Mouse (Mus musculus): Measurements from ENCODE around the gene Mxra7. TPM values are rescaled to one million over a fixed set of nuclear protein-coding genes. Genes with fewer than 3 reads are reported as not detected.
A peak's percentile ranks its signal among the peaks of the same experiment; 100 is the strongest.
"Not testable (repeated sequence)": the region's sequence is repeated elsewhere in the genome, so short reads cannot be mapped to it uniquely, and the experiment has no call there.

The Mxra7 gene
- polyA plus RNA-seq, 1 experiment = 8.6 TPM

GRCm38 (mm10) chr11:116852291-116852890 is 24.5 kb upstream of the Mxra7 start, which contains the start of gene Mfsd11:
Gene Mfsd11, plus strand, starts transcription at chr11:116852440.
- peak; percentile 84 for DNase-seq

GRCm38 (mm10) chr11:116851576-116852290 is 23.9 kb upstream of the Mxra7 start:
- under 1% methylated on average over 29 of the region's 29 CpGs for WGBS
- no peak for TF ChIP-seq CTCF (IDR thresholded peaks at IDR 0.05; ENCODE audit: borderline replicate concordance, control insufficient read depth, extremely low read depth, insufficient read depth, low read length, poor library complexity)
- TF ChIP-seq POLR2A (IDR thresholded peaks at IDR 0.05; ENCODE audit: control insufficient read depth, extremely low read depth, insufficient read depth, low read length, poor library complexity) = no peak

More at GRCm38 (mm10) chr11:116852291-116852890, 24.5 kb upstream of the Mxra7 start, which contains the start of gene Mfsd11:
- under 1% methylated on average over 88 of the region's 91 CpGs for WGBS
- H3K4me3 ChIP-seq (ENCODE audit: control insufficient read depth, insufficient read depth, low read length) = peak within 1 kb of the TSS; percentile 85
- H3K4me1 ChIP-seq (replicated peaks; ENCODE audit: control insufficient read depth, insufficient read depth, low read length) = no peaks in the 10 kb centered on the region
- no peaks in the 10 kb centered on the region for H3K27me3 ChIP-seq (ENCODE audit: control insufficient read depth, insufficient read depth, low read length)
- peaks cover 33% of the 10 kb centered on the region for H3K36me3 ChIP-seq (ENCODE audit: control insufficient read depth, insufficient read depth, low read length)
- TF ChIP-seq POLR2A (IDR thresholded peaks at IDR 0.05; ENCODE audit: control insufficient read depth, extremely low read depth, insufficient read depth, low read length, poor library complexity) (no peak), CTCF (IDR thresholded peaks at IDR 0.05; ENCODE audit: borderline replicate concordance, control insufficient read depth, extremely low read depth, insufficient read depth, low read length, poor library complexity) (no peak)
- H3K27ac ChIP-seq (ENCODE audit: control insufficient read depth, insufficient read depth, low read length) = peak within 1 kb of the TSS; percentile 81

GRCm38 (mm10) chr11:116850833-116851477 is 23.1 kb upstream of the Mxra7 start:
- DNase-seq = no peak
- H3K36me3 ChIP-seq (ENCODE audit: control insufficient read depth, insufficient read depth, low read length) = peaks cover 33% of the 10 kb centered on the region
- H3K27me3 ChIP-seq (ENCODE audit: control insufficient read depth, insufficient read depth, low read length) = no peaks in the 10 kb centered on the region
- TF ChIP-seq CTCF (IDR thresholded peaks at IDR 0.05; ENCODE audit: borderline replicate concordance, control insufficient read depth, extremely low read depth, insufficient read depth, low read length, poor library complexity) = no peak
- no peak overlapping the region for H3K4me3 ChIP-seq (ENCODE audit: control insufficient read depth, insufficient read depth, low read length)
- H3K4me1 ChIP-seq (replicated peaks; ENCODE audit: control insufficient read depth, insufficient read depth, low read length) = no peaks in the 10 kb centered on the region
- no peak overlapping the region for H3K27ac ChIP-seq (ENCODE audit: control insufficient read depth, insufficient read depth, low read length)
- WGBS = 7% methylated on average over 6 of the region's 6 CpGs

More at GRCm38 (mm10) chr11:116851576-116852290, 23.9 kb upstream of the Mxra7 start:
- Histone ChIP-seq H3K27ac (ENCODE audit: control insufficient read depth, insufficient read depth, low read length) (peak overlapping the region; percentile 81), H3K36me3 (ENCODE audit: control insufficient read depth, insufficient read depth, low read length) (peaks cover 33% of the 10 kb centered on the region), H3K4me1 (replicated peaks; ENCODE audit: control insufficient read depth, insufficient read depth, low read length) (no peaks in the 10 kb centered on the region), H3K27me3 (ENCODE audit: control insufficient read depth, insufficient read depth, low read length) (no peaks in the 10 kb centered on the region), H3K4me3 (ENCODE audit: control insufficient read depth, insufficient read depth, low read length) (peak overlapping the region; percentile 85)
- DNase-seq = no peak

- 27% methylated on average over 4 of the region's 4 CpGs for WGBS
- no peak overlapping the region for H3K4me3 ChIP-seq (ENCODE audit: control insufficient read depth, insufficient read depth, low read length)
- H3K27me3 ChIP-seq (ENCODE audit: control insufficient read depth, insufficient read depth, low read length) = no peaks in the 10 kb centered on the region
- DNase-seq = no peak
- TF ChIP-seq POLR2A (IDR thresholded peaks at IDR 0.05; ENCODE audit: control insufficient read depth, extremely low read depth, insufficient read depth, low read length, poor library complexity) (no peak), CTCF (IDR thresholded peaks at IDR 0.05; ENCODE audit: borderline replicate concordance, control insufficient read depth, extremely low read depth, insufficient read depth, low read length, poor library complexity) (no peak)
- H3K36me3 ChIP-seq (ENCODE audit: control insufficient read depth, insufficient read depth, low read length) = peaks cover 33% of the 10 kb centered on the region
- no peaks in the 10 kb centered on the region for H3K4me1 ChIP-seq (replicated peaks; ENCODE audit: control insufficient read depth, insufficient read depth, low read length)
- no peak overlapping the region for H3K27ac ChIP-seq (ENCODE audit: control insufficient read depth, insufficient read depth, low read length)
Measured at GRCm38 (mm10) chr11:116850085-116850484, 22.2 kb upstream of the Mxra7 start.

GRCm38 (mm10) chr11:116849587-116849986 is 21.7 kb upstream of the Mxra7 start:
- H3K27ac ChIP-seq (ENCODE audit: control insufficient read depth, insufficient read depth, low read length) = no peak overlapping the region
- H3K4me1 ChIP-seq (replicated peaks; ENCODE audit: control insufficient read depth, insufficient read depth, low read length) = no peaks in the 10 kb centered on the region
- DNase-seq = no peak
- no peak overlapping the region for H3K4me3 ChIP-seq (ENCODE audit: control insufficient read depth, insufficient read depth, low read length)
- no peaks in the 10 kb centered on the region for H3K27me3 ChIP-seq (ENCODE audit: control insufficient read depth, insufficient read depth, low read length)
- peaks cover 33% of the 10 kb centered on the region for H3K36me3 ChIP-seq (ENCODE audit: control insufficient read depth, insufficient read depth, low read length)
- TF ChIP-seq POLR2A (IDR thresholded peaks at IDR 0.05; ENCODE audit: control insufficient read depth, extremely low read depth, insufficient read depth, low read length, poor library complexity) (no peak), CTCF (IDR thresholded peaks at IDR 0.05; ENCODE audit: borderline replicate concordance, control insufficient read depth, extremely low read depth, insufficient read depth, low read length, poor library complexity) (no peak)

- WGBS = 81% methylated on average over 2 of the region's 2 CpGs
- H3K27me3 ChIP-seq (ENCODE audit: control insufficient read depth, insufficient read depth, low read length); DNase-seq; H3K4me3 ChIP-seq (ENCODE audit: control insufficient read depth, insufficient read depth, low read length); H3K4me1 ChIP-seq (replicated peaks; ENCODE audit: control insufficient read depth, insufficient read depth, low read length); H3K27ac ChIP-seq (ENCODE audit: control insufficient read depth, insufficient read depth, low read length): not testable (repeated sequence)
- H3K36me3 ChIP-seq (ENCODE audit: control insufficient read depth, insufficient read depth, low read length) = peaks cover 33% of the 10 kb centered on the region
Measured at GRCm38 (mm10) chr11:116848877-116849178, 21.0 kb upstream of the Mxra7 start.

Data from thymus, adult 2 months (tissue).